Mouse (Mus musculus) brain, embryonic 14.5 days (tissue): ENCODE measurements around the gene Tbl1x. TPM values are rescaled to one million over a fixed set of nuclear protein-coding genes. Genes with fewer than 3 reads are reported as not detected.
A peak's percentile ranks its signal among the peaks of the same experiment; 100 is the strongest.

Experiments
- DNase-seq: peaks from one replicate; pipeline ENCODE4 v3.0.0-alpha.2; 2011; ENCODE audit warnings: low read depth
- CTCF ChIP-seq: fragments of 200-500 bp; IDR thresholded peaks from 2 replicates; pipeline ENCODE4 v1.5.1; 2012; ENCODE audit warnings: inconsistent platforms, mild to moderate bottlenecking, moderate library complexity, borderline replicate concordance; ENCODE audit not compliant: insufficient read depth, insufficient read length; ENCODE audit errors: extremely low read depth
- POLR2A ChIP-seq: fragments of 200-500 bp; IDR thresholded peaks from 2 replicates; pipeline ENCODE4 v1.6.1; 2012; ENCODE audit warnings: mild to moderate bottlenecking, inconsistent platforms, borderline replicate concordance; ENCODE audit not compliant: poor library complexity, insufficient read depth, insufficient read length, severe bottlenecking; ENCODE audit errors: extremely low read depth
- polyA plus RNA-seq: library from polyadenylated mRNA; depleted of rRNA; stranded (reverse); fragments of >200 nt; gene quantifications from 2 replicates; pipeline ENCODE4 v1.2.3, GENCODE M21; 2012

Tbl1x gene
- polyA plus RNA-seq, 1 experiment = 51.8 TPM

GRCm38 (mm10) chrX:77544550-77544949 lies 33.7 kb downstream of the Tbl1x start:
- DNase-seq = no peak

GRCm38 (mm10) chrX:77545362-77546078 lies 34.7 kb downstream of the Tbl1x start:
- DNase-seq = no peak
- no peak for TF ChIP-seq POLR2A
- no peak for TF ChIP-seq CTCF

More at GRCm38 (mm10) chrX:77544550-77544949, 33.7 kb downstream of the Tbl1x start:
- TF ChIP-seq CTCF (no peak), POLR2A (no peak)

- DNase-seq = no peak
- no peak for TF ChIP-seq CTCF
Measured at GRCm38 (mm10) chrX:77546448-77546847, 35.6 kb downstream of the Tbl1x start.

- DNase-seq = no peak
- TF ChIP-seq CTCF (no peak), POLR2A (no peak)
Measured at GRCm38 (mm10) chrX:77548951-77549350, 38.1 kb downstream of the Tbl1x start.

- TF ChIP-seq CTCF (no peak), POLR2A (no peak)
- DNase-seq = no peak
Measured at GRCm38 (mm10) chrX:77550388-77550787, 39.6 kb downstream of the Tbl1x start.

- DNase-seq = no peak
- TF ChIP-seq CTCF (no peak), POLR2A (no peak)
Measured at GRCm38 (mm10) chrX:77551306-77551705, 40.5 kb downstream of the Tbl1x start.

- TF ChIP-seq CTCF = no peak
- TF ChIP-seq POLR2A = no peak
- no peak for DNase-seq
Measured at GRCm38 (mm10) chrX:77552088-77552487, 41.3 kb downstream of the Tbl1x start.

GRCm38 (mm10) chrX:77555985-77556384 lies 45.2 kb downstream of the Tbl1x start:
- no peak for DNase-seq
- TF ChIP-seq POLR2A (no peak), CTCF (no peak)

GRCm38 (mm10) chrX:77559199-77559881 lies 48.5 kb downstream of the Tbl1x start:
- peak; percentile 26 for DNase-seq
- TF ChIP-seq POLR2A = no peak
- TF ChIP-seq CTCF = no peak

- TF ChIP-seq CTCF = no peak
- TF ChIP-seq POLR2A = no peak
- DNase-seq = no peak
Measured at GRCm38 (mm10) chrX:77563616-77564015, 52.8 kb downstream of the Tbl1x start.

- TF ChIP-seq POLR2A (no peak), CTCF (no peak)
- no peak for DNase-seq
Measured at GRCm38 (mm10) chrX:77566739-77567138, 55.9 kb downstream of the Tbl1x start.

- TF ChIP-seq POLR2A (no peak), CTCF (no peak)
- DNase-seq = no peak
Measured at GRCm38 (mm10) chrX:77568013-77568412, 57.2 kb downstream of the Tbl1x start.
